Mouse (Mus musculus) adrenal gland, adult (tissue): ENCODE measurements around the gene Dnaaf3.
A peak's percentile ranks its signal among the peaks of the same experiment; 100 is the strongest.

Experiments
- DNase-seq, 2 experiments: peaks; one replicate each; pipeline ENCODE4 v3.0.0; 2022 to 2023; ENCODE audit warnings: low spot score in 1 of 2; ENCODE audit not compliant: inconsistent age in 2 of 2

Dnaaf3 gene

DNA sequence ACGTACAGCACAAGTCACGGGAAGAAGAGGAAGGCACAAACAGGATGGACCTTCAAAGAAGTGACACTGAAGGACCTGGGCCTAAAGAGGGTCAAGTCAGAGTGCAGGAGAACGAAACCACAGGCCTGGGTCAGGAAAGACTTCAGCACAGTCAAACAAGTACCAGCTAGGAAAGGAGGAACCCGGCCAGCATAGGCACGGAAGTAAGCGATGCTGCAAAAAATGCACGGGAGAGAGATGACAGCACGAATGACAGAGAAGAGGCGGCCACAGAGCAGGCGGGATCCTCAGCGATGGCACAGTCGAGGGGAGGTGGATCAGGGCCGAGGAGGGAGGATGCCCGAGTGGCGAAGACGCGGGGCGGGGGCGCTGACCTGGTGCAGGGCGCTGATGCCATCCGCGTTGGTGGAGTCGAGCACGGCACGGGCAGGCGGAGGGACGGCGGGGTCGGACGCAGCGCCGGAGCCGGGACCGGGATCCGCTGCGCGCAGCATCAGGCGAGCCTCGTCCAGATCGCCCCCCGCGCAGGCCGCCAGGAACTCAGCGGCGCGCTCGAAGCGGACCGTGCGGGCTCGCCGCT is 31.3 kb downstream of the Dnaaf3 start:
- peak; percentile 75 to 87 for DNase-seq

DNA sequence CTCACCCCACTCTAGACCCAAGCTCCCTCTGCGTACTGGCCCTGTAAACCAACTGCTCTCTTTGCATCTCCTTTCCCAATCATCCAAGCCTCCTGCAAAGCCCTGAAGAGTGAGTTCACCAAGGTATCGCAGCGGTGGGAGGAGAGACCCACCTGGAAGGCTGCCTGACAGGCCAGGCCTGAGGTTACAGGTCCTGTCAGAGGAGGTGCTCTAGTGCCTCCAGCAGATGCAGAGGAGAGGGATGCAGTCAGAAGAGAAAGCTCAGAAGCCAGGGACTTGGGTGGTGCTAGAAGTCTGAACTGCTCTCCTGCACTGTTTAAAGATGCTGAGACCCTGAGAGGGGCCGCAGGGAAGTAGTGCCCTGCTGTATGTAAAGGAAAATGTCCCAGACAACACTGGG is 33.2 kb downstream of the Dnaaf3 start:
- no peak for DNase-seq

DNA sequence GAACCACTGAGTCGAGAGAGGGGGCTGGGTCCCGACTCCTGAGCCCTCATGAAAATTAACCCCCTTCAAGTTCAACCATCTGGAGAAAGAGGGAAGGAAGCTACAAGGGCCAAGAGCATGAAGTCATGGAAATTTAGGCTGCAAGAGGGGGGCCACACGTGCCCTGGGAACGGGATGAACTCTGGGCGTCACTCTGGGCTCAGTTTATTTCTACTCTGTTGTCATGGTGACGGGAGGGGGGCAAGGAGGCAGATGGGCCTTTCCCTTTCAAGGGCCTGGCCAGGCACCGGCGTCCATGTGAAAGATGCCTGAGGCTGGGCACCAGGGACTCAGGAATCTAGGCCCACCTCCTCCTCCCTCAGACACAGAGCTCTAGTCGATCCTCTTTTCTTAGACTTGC is 34.0 kb downstream of the Dnaaf3 start:
- peak; percentile 80 to 81 for DNase-seq

DNA sequence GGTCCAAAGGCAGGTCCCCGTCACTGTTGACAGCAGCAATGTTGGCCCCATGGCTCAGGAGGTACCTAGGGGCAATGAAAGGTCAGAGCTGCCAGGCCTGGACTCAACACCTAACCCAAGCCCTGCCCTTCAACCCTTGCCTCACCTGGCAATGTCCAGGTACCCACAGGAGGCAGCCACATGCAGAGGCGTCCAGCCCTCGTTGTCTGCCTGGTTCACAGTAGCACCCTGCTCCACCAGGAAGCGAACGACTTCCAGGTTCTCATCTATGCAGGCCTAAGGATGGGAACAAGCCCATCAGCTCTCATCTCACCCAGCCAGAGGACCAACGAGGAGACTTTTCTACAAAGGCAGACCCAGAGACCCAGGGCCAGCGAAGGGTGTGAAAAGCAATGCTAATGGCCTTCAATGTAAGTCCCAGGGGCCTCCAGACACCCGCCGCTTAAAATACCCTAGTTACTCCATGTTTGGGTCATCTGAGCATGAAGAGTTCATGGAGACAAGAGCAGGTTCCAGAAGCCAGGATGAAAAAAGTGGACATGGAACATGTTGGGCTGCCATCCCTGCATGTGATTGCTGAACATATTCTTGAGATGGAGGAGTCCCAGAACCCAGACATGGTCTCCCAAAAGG is 34.9 kb downstream of the Dnaaf3 start:
- DNase-seq: no peak

DNA sequence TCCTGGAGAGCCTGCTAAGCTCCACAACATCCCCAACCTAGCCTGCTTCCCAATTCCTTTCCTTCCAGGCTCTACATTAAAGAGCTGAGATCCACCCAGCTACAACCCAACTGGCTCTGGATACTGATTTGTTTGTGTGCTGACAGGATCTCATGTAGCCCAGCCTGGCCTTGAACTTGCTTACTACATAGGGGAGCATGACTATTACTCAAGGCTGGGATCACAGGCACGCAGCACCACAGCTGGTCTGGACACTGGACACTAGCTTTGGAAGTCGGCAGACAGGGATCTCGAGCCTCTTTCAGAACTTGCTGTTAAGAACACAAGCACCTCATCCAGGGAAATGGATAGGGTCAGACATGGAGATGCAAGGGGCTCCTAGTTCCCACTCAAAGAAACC is 35.8 kb downstream of the Dnaaf3 start:
- DNase-seq: peak; percentile 69 to 81

DNA sequence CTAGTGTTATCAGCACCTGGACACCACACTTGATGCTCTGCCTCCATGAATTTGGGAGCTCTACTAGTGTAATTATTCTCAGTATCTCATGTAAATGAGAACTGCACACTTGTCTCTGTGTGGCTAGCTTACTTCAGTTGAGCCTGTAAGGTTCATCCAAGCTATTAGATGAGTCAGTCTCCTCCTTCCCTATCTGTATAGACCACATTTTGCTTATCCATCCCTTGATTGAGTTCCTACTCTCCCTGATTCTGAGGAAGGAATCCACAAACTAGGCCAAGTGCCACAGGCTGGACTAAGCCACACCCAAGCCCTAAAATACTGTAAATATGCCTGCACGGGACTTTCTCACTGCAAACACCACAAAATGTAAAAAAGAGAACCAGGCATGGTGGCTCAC is 38.3 kb downstream of the Dnaaf3 start:
- DNase-seq: no peak

DNA sequence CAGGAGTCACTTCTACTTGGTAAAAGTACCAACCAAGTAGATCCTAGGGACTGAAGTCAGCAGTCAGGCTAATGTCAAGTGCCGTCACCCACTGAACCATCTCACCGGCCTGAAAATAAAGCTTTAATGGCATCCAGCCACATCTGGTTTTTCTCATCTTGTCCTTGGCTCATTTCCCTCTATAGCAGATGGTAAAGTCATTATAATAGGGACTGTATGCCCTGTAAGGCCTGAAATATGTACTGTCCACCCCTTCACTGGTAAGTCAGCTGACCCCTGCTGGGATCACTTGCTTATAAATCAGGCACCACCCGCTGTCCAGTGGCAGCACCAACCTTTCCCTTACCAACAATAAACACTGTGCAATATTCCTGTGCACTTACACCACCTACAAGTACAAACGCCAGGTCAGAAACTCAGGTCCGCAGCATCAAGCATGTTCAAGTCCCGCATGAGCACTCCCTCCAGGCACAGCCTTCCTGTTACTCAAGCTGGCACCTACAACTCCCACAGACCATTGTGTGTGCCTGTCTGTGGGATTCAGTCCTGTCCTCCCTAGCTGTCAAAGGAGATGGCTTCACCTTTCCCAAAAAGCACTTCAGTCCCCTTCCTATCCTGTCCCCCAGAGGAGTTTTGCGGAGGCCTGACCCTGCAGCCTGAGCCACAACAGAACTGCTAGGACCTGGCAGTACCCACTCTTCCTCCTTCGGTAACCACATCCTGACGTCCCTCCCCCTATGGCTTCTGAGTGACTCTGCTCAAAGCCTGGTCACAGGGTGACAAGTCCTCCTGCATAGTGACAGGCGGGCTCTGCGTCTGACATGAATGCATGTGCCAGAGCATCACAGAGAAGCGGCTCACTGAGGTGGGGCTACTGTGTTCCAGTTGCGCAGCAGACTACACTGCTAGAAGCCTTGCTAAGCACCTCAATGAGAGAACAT is 39.7 kb downstream of the Dnaaf3 start:
- no peak for DNase-seq

DNA sequence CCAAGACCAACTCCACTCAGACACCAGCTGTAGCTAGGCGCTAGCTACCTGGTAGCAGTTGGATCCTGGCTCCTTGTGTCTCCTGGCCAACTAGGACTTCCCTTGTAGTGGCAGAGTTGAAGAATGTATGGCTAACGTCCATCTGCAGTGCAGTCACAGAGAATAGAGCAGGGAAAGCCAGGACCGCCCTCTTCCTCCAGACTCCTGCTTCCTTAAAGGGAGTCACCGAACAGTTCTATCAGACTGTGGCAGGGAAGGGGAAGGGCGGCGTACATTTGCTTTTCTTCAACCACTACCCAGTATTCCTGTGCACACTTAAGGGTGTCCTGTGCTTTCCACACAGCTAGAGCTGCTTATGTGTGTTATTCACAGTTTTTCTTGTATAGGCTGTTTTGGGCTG is 40.9 kb downstream of the Dnaaf3 start:
- DNase-seq: no peak

DNA sequence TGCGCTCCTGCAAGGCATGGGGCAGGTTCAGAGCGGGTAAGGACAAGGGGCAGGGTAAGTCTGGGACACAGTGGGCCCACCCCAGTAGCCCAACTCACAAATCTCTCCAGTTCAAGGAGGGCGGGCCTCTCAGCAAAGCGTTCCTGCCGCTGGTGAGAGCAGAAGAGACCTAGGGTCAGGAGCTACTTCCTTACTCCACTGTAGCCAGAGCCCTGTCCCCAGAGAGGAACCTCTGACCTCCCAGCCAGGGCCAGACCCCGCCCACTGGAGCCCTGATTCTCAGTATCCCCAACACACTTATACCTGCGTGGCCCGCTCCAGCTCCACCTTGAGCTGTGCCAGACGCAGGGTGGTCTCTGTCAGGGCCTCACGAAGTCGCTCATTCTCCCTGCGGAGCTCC is 50.0 kb downstream of the Dnaaf3 start:
- DNase-seq: peak in 1 of 2 experiments; percentile 20

DNA sequence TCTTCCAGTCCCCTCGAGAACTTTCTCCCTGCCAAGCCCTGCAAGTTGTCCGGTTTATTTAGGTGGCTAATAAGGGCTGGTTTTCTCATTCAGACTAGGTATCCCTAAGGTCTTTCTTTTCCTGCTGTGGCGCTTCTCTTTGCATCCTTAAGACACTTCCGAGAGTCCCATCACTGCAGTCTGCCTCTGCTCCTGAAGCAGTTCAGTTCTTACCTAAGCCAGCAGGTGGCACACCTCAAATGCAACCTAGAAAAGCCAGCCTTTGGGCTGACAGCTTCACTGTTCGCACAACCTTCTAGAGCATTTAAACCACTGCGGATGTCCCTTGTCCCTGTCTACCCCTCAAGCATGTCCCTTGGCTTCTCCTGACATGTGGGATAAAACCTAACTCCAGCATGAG is 52.6 kb downstream of the Dnaaf3 start:
- peak in 1 of 2 experiments; percentile 70 for DNase-seq

DNA sequence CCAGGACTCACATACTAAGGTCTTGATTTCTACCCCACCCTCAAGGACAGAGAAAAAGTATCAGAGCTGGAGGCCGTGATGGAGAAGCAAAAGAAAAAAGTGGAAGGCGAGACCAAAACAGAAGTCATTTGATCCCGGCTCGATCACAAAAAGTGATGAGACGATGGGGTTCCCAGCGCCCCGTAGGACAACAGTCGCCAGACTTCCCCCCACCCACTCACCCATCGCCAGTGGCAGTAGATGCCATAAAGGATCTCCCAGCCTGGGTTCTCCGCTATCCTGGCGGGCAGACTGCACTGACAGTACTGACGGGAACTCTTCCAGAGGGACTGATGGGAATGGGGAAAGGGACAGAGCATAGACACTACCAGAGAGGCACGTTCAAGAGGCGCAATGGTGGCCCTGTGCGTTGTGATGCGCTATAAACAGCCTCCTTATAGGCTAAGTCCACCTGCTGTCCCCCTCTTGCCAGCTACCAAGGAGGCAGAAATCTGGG is 53.4 kb downstream of the Dnaaf3 start:
- DNase-seq: no peak

DNA sequence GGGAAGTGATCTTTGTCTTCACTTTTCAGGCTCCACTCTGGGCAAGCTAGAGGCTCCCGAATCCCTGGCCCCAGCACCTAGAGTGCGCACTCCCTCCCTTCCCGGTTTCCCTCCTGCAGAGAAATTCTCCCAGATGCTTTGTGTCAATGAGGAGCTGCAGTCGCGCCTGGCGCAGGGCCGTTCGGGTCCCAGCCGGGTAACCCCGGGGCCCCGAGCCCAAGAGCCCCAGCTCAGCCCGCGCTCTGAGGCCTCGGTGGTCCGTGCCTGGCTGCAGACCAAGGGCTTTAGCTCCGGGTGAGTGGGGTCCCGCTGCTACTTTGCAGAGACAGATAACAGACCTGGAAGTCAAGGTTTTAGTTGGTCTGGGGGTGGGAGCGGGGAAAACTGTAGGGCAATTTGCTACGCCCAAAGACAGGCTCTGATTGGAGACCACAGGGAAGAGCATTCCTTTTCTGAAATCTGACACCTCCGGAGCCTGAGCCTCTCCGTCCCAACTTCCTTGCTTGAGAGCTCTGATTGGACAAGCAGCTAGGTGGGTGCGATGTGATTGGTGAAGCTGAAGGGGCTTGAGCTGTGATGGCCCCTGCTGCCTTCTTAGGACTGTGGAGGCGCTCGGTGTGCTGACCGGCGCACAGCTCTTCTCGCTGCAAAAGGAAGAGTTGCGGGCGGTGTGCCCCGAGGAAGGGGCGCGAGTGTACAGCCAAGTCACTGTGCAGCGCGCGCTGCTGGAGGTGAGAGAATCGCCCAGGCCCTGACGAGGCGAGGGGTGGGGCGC is 54.0 kb downstream of the Dnaaf3 start:
- peak; percentile 85 to 91 for DNase-seq

DNA sequence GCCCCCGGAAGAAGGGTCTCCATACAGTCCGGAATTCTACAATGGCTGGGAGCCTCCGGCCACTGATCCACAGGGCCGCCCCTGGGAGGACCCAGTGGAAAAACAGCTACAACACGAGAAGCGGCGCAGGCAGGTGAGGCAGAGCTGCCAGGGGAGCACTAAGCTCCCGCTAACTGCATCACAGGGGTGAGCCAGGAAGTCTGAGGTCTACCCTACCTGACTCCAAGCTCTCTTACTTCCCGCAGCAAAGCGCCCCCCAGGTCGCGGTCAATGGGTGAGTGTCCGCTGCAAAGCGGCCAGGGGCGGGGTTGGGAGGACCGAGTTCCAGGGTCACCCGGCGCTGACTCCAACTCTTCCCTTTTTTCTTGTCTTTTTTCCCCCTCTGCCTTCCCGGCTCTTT is 58.3 kb downstream of the Dnaaf3 start:
- no peak for DNase-seq
